Mouse (Mus musculus) megakaryocyte, embryonic 14.5 days (primary cell): ENCODE results near the gene Bag6.

ENCODE experiments used
- FLI1 ChIP-seq: IDR thresholded peaks from 2 replicates; pipeline ENCODE4 v1.6.1; 2012; ENCODE audit warnings: low read length, inconsistent platforms, mixed read lengths
- GATA1 ChIP-seq: IDR thresholded peaks from 3 replicates; pipeline ENCODE4 v1.6.1; 2012; ENCODE audit warnings: mixed read lengths, low read length, inconsistent platforms, borderline replicate concordance

DNA sequence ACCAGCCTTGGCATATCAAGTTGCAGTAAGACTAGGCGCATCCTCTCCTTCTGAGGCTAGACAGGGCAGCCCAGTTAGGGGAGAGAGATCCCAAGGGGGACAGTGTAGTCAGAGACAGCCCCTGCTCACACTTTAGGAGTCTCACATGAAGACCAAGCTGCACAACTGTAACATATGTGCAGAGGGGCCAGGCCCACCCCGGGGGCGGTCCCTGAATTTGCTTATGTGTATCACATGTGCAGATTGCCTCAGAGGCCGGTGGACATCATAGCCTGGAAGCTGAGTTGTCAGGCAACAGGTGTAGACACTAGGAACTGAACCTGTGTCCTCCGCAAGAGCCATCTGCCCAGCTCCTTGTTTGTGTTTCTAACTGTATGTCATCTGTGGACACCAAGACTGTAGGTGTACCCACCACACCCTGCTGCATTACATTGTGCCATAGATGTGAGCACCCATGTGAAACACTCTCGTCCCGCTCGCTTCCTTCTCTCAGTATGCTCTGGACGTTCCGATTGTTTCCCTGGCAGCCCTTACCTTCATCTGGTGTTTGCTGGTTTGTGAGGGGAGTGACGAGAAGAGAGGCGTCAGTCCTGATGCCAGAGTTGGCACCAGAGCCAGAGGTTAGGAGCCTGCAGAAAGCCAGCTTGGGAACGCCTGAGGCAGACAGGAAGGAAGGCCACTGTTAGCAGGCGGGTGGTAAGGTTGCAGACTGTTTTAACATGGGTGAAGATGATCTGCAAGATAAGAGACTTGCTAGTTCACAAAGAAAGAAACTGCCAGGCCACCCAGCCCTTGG is 42.4 kb upstream of the Bag6 start:
- TF ChIP-seq GATA1: no peak
- no peak for TF ChIP-seq FLI1
